Mouse (Mus musculus) E14TG2a.4 (cell line): ENCODE measurements around the gene Dbx2.

Experiments
- CTCF ChIP-seq: conservative IDR thresholded peaks from 2 replicates; pipeline ENCODE4 v1.5.1; 2014; ENCODE audit warnings: low read length
- NANOG ChIP-seq: IDR thresholded peaks from 2 replicates; pipeline ENCODE4 v1.6.1; 2014; ENCODE audit warnings: borderline replicate concordance, low read length, mixed read lengths
- POU5F1 ChIP-seq: IDR thresholded peaks from 2 replicates; pipeline ENCODE4 v1.6.1; 2014; ENCODE audit warnings: low read length, borderline replicate concordance

GRCm38 (mm10) chr15:95661718-95662117 is 6.0 kb upstream of the Dbx2 start:
- TF ChIP-seq CTCF, result no peak
- no peak for TF ChIP-seq NANOG
- TF ChIP-seq POU5F1, result no peak
